Mouse (Mus musculus) heart, postnatal 0 days (tissue): ENCODE measurements at regions not wholly inside any gene's neighbourhood (a gene's known extent, or its start where the extent isn't known, plus 50 kb on each side); places are given as distances from the start of the nearest gene placed in this dataset.

ENCODE experiments used
- CTCF ChIP-seq: IDR thresholded peaks from 2 replicates; pipeline ENCODE4 v1.5.1; 2016; ENCODE audit warnings: antibody characterized with exemption, control low read depth, low read depth
- EP300 ChIP-seq: IDR thresholded peaks from 2 replicates; pipeline ENCODE4 v1.6.1; 2016; ENCODE audit warnings: antibody characterized with exemption, low read depth

DNA sequence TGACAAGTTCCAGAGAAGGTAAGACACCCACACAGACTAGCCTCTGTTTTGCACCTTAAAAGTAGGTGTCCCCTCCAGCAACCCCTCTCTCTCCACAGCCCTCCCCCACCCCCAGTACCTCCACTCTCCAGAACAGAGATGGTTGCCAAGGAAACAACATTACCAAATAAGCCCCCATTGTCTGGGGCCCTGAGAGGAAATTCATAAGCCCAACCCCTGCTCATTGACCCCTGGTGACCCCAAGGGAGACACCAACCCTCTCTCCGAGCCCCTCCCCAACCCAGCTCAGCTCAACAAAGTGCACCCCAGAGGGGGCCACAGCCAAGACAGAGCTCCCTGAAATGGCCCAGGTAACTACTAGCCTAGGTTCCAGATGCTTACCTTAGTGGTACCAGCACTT is 96.3 kb downstream of the Cryba4 start:
- TF ChIP-seq CTCF (no peak), EP300 (no peak)
